Mouse (Mus musculus): Measurements from ENCODE around the gene Rps19. TPM values are rescaled to one million over a fixed set of nuclear protein-coding genes. Genes with fewer than 3 reads are reported as not detected.
"Not testable (repeated sequence)": the region's sequence is repeated elsewhere in the genome, so short reads cannot be mapped to it uniquely, and the experiment has no call there.

Rps19 gene
- polyA plus RNA-seq, 1 experiment = 452 TPM

- WGBS = 70% methylated on average over 6 of the region's 6 CpGs
- DNase-seq = no peak
- no peak for TF ChIP-seq POLR2A (IDR thresholded peaks at IDR 0.05; ENCODE audit: borderline replicate concordance, extremely low read depth, low read depth, low read length)
- TF ChIP-seq CTCF (IDR thresholded peaks at IDR 0.05; ENCODE audit: insufficient read depth, low read length) = no peak
- Histone ChIP-seq H3K4me1 (ENCODE audit: control insufficient read depth, insufficient read depth, low read length) (peaks cover 12% of the 10 kb centered on the region), H3K4me3 (replicated peaks; ENCODE audit: extremely low read depth, low read depth, low read length) (no peak overlapping the region)
Observed at GRCm38 (mm10) chr7:24889431-24890220, 5.5 kb downstream of the Rps19 start.

GRCm38 (mm10) chr7:24890281-24891216, 6.4 kb downstream of the Rps19 start:
- 28% methylated on average over 10 of the region's 10 CpGs for WGBS
- TF ChIP-seq CTCF (IDR thresholded peaks at IDR 0.05; ENCODE audit: insufficient read depth, low read length) (peak; percentile 100), POLR2A (IDR thresholded peaks at IDR 0.05; ENCODE audit: borderline replicate concordance, extremely low read depth, low read depth, low read length) (peak; percentile 63; the same call in 1 of the 2 replicates)
- peaks cover 10% of the 10 kb centered on the region for H3K4me1 ChIP-seq (ENCODE audit: control insufficient read depth, insufficient read depth, low read length)
- DNase-seq = peak; percentile 78
- H3K4me3 ChIP-seq (replicated peaks; ENCODE audit: extremely low read depth, low read depth, low read length) = no peak overlapping the region

- no peak for DNase-seq
- 69% methylated on average over 3 of the region's 3 CpGs for WGBS
- Histone ChIP-seq H3K4me3 (replicated peaks; ENCODE audit: extremely low read depth, low read depth, low read length) (no peak overlapping the region), H3K4me1 (ENCODE audit: control insufficient read depth, insufficient read depth, low read length) (peaks cover 4% of the 10 kb centered on the region; the same call in 1 of the 2 replicates)
- TF ChIP-seq POLR2A (IDR thresholded peaks at IDR 0.05; ENCODE audit: borderline replicate concordance, extremely low read depth, low read depth, low read length) = no peak
- TF ChIP-seq CTCF (IDR thresholded peaks at IDR 0.05; ENCODE audit: insufficient read depth, low read length) = no peak
Observed at GRCm38 (mm10) chr7:24891241-24892124, 7.3 kb downstream of the Rps19 start.

GRCm38 (mm10) chr7:24892125-24892583, 8.0 kb downstream of the Rps19 start:
- DNase-seq = no peak
- Histone ChIP-seq H3K4me3 (replicated peaks; ENCODE audit: extremely low read depth, low read depth, low read length) (no peak overlapping the region), H3K4me1 (ENCODE audit: control insufficient read depth, insufficient read depth, low read length) (peaks cover 4% of the 10 kb centered on the region; the same call in 1 of the 2 replicates)
- TF ChIP-seq CTCF (IDR thresholded peaks at IDR 0.05; ENCODE audit: insufficient read depth, low read length) (no peak), POLR2A (IDR thresholded peaks at IDR 0.05; ENCODE audit: borderline replicate concordance, extremely low read depth, low read depth, low read length) (no peak)
- 41% methylated on average over 2 of the region's 2 CpGs for WGBS

GRCm38 (mm10) chr7:24895749-24896148, 11.6 kb downstream of the Rps19 start:
- not testable (repeated sequence) for H3K4me3 ChIP-seq (replicated peaks; ENCODE audit: extremely low read depth, low read depth, low read length); DNase-seq; H3K4me1 ChIP-seq (ENCODE audit: control insufficient read depth, insufficient read depth, low read length)
- WGBS = 86% methylated on average over 2 of the region's 2 CpGs

- Histone ChIP-seq H3K4me3 (replicated peaks; ENCODE audit: extremely low read depth, low read depth, low read length) (no peak overlapping the region), H3K4me1 (ENCODE audit: control insufficient read depth, insufficient read depth, low read length) (peaks cover under 1% of the 10 kb centered on the region; the same call in 1 of the 2 replicates)
- DNase-seq = no peak
- WGBS = 86% methylated on average over 8 of the region's 8 CpGs
- TF ChIP-seq CTCF (IDR thresholded peaks at IDR 0.05; ENCODE audit: insufficient read depth, low read length) (no peak), POLR2A (IDR thresholded peaks at IDR 0.05; ENCODE audit: borderline replicate concordance, extremely low read depth, low read depth, low read length) (no peak)
Observed at GRCm38 (mm10) chr7:24896269-24896668, 12.1 kb downstream of the Rps19 start.

- no peak for DNase-seq
- Histone ChIP-seq H3K4me1 (ENCODE audit: control insufficient read depth, insufficient read depth, low read length) (peaks cover 2% of the 10 kb centered on the region; the same call in 1 of the 2 replicates), H3K4me3 (replicated peaks; ENCODE audit: extremely low read depth, low read depth, low read length) (no peak within 1 kb of the TSS)
- TF ChIP-seq CTCF (IDR thresholded peaks at IDR 0.05; ENCODE audit: insufficient read depth, low read length) (no peak), POLR2A (IDR thresholded peaks at IDR 0.05; ENCODE audit: borderline replicate concordance, extremely low read depth, low read depth, low read length) (0 out of 2 replicates have a peak, but pooled peaks have one; percentile 9)
- WGBS = 57% methylated on average over 12 of the region's 12 CpGs
Observed at GRCm38 (mm10) chr7:24897224-24897623, 13.1 kb downstream of the Rps19 start, which contains the start of gene Cd79a. Cd79a (plus strand) TSS chr7:24897381.

- WGBS = 64% methylated on average over 5 of the region's 5 CpGs
- Histone ChIP-seq H3K4me1 (ENCODE audit: control insufficient read depth, insufficient read depth, low read length) (peaks cover 5% of the 10 kb centered on the region; the same call in 1 of the 2 replicates), H3K4me3 (replicated peaks; ENCODE audit: extremely low read depth, low read depth, low read length) (no peak overlapping the region)
- DNase-seq = no peak
- TF ChIP-seq CTCF (IDR thresholded peaks at IDR 0.05; ENCODE audit: insufficient read depth, low read length) (no peak), POLR2A (IDR thresholded peaks at IDR 0.05; ENCODE audit: borderline replicate concordance, extremely low read depth, low read depth, low read length) (no peak)
Observed at GRCm38 (mm10) chr7:24897959-24898358, 13.8 kb downstream of the Rps19 start.

Data from lung, adult 2 months (tissue).